Mouse (Mus musculus): ENCODE data around the gene Pnpla1. TPM values are rescaled to one million over a fixed set of nuclear protein-coding genes. Genes with fewer than 3 reads are reported as not detected.
A peak's percentile ranks its signal among the peaks of the same experiment; 100 is the strongest.

Pnpla1 gene
- polyA plus RNA-seq, 1 experiment = not detected

GRCm38 (mm10) chr17:28926866-28927635 is 68.8 kb downstream of the Pnpla1 start:
- Histone ChIP-seq H3K4me3 (ENCODE audit: insufficient read depth, low read length) (no peak overlapping the region), H3K4me1 (ENCODE audit: control insufficient read depth, insufficient read depth, low read length) (peaks cover 5% of the 10 kb centered on the region), H3K27ac (ENCODE audit: insufficient read depth, low read length) (no peak overlapping the region)
- TF ChIP-seq CTCF (IDR thresholded peaks at IDR 0.05; ENCODE audit: borderline replicate concordance, insufficient read depth, low read length) (peak; percentile 62; the same call in 1 of the 2 replicates), POLR2A (IDR thresholded peaks at IDR 0.05; ENCODE audit: low read depth, low read length) (no peak)

DNA sequence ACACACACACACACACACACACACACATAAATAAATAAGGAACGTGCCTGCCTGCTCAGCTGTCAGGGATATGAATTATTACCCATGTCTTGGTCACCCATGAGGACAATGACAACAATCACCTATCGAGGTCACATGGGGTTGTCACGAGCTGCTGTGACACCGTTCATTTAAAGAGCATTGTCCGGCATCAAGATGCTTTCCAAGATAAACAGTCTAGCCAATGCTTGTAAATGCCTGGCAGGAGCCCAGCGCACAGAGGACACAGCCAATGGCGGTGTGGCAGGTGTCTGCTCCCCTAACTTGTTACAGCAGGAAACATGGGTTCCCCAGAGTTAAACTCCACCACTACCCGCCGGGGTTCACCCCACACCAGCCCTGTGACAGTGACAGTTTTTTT is 69.8 kb downstream of the Pnpla1 start:
- TF ChIP-seq POLR2A (IDR thresholded peaks at IDR 0.05; ENCODE audit: low read depth, low read length) (no peak), CTCF (IDR thresholded peaks at IDR 0.05; ENCODE audit: borderline replicate concordance, insufficient read depth, low read length) (no peak)
- no peak overlapping the region for H3K4me3 ChIP-seq (ENCODE audit: insufficient read depth, low read length)
- H3K4me1 ChIP-seq (ENCODE audit: control insufficient read depth, insufficient read depth, low read length) = peaks cover 5% of the 10 kb centered on the region
- no peak overlapping the region for H3K27ac ChIP-seq (ENCODE audit: insufficient read depth, low read length)

GRCm38 (mm10) chr17:28929369-28929768 is 71.2 kb downstream of the Pnpla1 start:
- TF ChIP-seq POLR2A (IDR thresholded peaks at IDR 0.05; ENCODE audit: low read depth, low read length) (no peak), CTCF (IDR thresholded peaks at IDR 0.05; ENCODE audit: borderline replicate concordance, insufficient read depth, low read length) (no peak)
- peaks cover 5% of the 10 kb centered on the region for H3K4me1 ChIP-seq (ENCODE audit: control insufficient read depth, insufficient read depth, low read length)
- H3K4me3 ChIP-seq (ENCODE audit: insufficient read depth, low read length) = no peak overlapping the region
- no peak overlapping the region for H3K27ac ChIP-seq (ENCODE audit: insufficient read depth, low read length)

- H3K4me3 ChIP-seq (ENCODE audit: insufficient read depth, low read length) = no peak overlapping the region
- H3K4me1 ChIP-seq (ENCODE audit: control insufficient read depth, insufficient read depth, low read length) = peaks cover 5% of the 10 kb centered on the region; the same call in 1 of the 2 replicates
- H3K27ac ChIP-seq (ENCODE audit: insufficient read depth, low read length) = peak overlapping the region; percentile 70
- TF ChIP-seq POLR2A (IDR thresholded peaks at IDR 0.05; ENCODE audit: low read depth, low read length) (no peak; the same call in 1 of the 2 replicates), CTCF (IDR thresholded peaks at IDR 0.05; ENCODE audit: borderline replicate concordance, insufficient read depth, low read length) (peak; percentile 32; the same call in 1 of the 2 replicates)
Measured at GRCm38 (mm10) chr17:28930392-28931074, 72.3 kb downstream of the Pnpla1 start.

DNA sequence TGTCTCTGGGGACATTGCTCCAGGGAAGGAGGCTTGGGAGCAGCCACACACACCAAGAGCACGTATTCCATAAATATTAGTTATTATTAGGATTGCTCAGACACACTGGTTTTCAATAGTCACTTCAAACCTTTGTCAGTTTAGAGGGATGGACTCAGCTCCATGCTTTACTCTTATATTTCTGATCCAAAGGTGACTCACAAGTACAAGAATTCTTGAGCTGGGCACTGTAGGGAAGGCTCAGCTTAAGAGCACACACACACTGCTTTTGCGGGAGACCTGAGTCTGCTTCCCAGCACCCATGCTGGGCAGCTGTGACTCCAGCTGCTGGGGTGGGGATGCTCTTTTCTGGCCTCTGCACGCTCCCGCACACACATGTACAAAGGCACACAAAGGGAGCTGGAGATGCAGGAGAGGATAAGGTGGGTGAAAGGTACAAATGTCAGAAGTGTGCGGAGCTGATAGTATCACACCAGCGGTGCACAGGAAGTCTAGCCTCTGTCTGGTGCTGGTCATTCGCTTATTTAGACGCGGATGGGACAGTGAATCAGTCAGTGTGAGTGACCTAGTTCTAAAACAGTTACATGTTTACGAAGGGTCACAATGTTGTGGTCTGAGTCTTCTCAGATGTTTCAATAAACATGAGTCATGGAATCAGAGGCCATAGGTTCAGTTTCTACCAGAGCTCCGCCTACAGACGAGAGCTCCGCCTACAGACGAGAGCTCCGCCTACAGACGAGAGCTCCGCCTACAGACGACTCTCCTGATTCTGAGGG is 73.4 kb downstream of the Pnpla1 start:
- Histone ChIP-seq H3K27ac (ENCODE audit: insufficient read depth, low read length) (peak overlapping the region; percentile 70; the same call in 1 of the 2 replicates), H3K4me1 (ENCODE audit: control insufficient read depth, insufficient read depth, low read length) (peaks cover 5% of the 10 kb centered on the region; the same call in 1 of the 2 replicates), H3K4me3 (ENCODE audit: insufficient read depth, low read length) (no peak overlapping the region)
- TF ChIP-seq CTCF (IDR thresholded peaks at IDR 0.05; ENCODE audit: borderline replicate concordance, insufficient read depth, low read length) (no peak), POLR2A (IDR thresholded peaks at IDR 0.05; ENCODE audit: low read depth, low read length) (no peak)

- Histone ChIP-seq H3K27ac (ENCODE audit: insufficient read depth, low read length) (no peak overlapping the region), H3K4me3 (ENCODE audit: insufficient read depth, low read length) (no peak overlapping the region), H3K4me1 (ENCODE audit: control insufficient read depth, insufficient read depth, low read length) (peaks cover 5% of the 10 kb centered on the region; the same call in 1 of the 2 replicates)
- no peak for TF ChIP-seq CTCF (IDR thresholded peaks at IDR 0.05; ENCODE audit: borderline replicate concordance, insufficient read depth, low read length)
- no peak for TF ChIP-seq POLR2A (IDR thresholded peaks at IDR 0.05; ENCODE audit: low read depth, low read length)
Measured at GRCm38 (mm10) chr17:28932274-28932673, 74.1 kb downstream of the Pnpla1 start.

DNA sequence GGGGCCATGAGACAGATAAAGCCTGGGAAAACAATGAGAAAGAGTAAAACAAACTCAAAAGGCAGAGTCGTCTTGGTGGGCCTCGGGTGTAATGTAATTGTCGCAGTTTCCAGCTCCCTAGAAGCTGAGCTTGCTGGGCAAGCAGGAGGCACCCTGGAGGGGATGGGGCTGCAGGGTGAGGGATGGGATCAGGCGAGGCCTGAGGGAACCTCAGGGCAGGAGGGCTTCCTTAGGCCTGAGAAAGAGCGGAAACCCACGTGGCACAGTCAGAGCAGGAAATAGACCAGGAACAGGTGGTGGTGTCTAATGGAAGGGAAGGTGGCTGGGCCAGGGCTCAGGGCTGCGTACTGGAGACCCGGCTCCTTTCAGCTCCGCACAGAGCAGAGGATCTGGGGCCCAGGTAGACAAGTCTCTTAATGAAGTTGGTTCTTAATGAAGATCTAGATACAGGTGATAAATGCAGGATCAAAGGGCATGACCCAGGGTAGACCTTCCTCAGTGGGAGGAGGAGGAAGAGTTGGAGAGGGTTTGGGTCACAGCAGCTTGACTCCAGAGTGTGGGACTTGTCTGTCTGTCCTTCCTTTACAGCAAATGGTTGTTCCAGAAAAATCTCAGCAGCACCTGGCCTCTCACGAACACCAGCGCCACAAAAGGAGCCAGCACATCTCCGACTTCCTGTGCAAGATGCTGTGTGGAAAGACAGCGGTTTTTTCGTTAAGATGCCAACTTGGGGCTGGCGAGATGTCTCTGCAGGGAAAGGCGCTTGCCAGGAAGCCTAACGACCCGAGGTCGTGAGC is 76.1 kb downstream of the Pnpla1 start:
- Histone ChIP-seq H3K4me1 (ENCODE audit: control insufficient read depth, insufficient read depth, low read length) (peaks cover 5% of the 10 kb centered on the region; the same call in 1 of the 2 replicates), H3K4me3 (ENCODE audit: insufficient read depth, low read length) (no peak overlapping the region), H3K27ac (ENCODE audit: insufficient read depth, low read length) (no peak overlapping the region)
- TF ChIP-seq CTCF (IDR thresholded peaks at IDR 0.05; ENCODE audit: borderline replicate concordance, insufficient read depth, low read length) (no peak), POLR2A (IDR thresholded peaks at IDR 0.05; ENCODE audit: low read depth, low read length) (no peak)

- H3K4me3 ChIP-seq (ENCODE audit: insufficient read depth, low read length) = no peak overlapping the region
- no peak for TF ChIP-seq POLR2A (IDR thresholded peaks at IDR 0.05; ENCODE audit: low read depth, low read length)
- TF ChIP-seq CTCF (IDR thresholded peaks at IDR 0.05; ENCODE audit: borderline replicate concordance, insufficient read depth, low read length) = no peak
- H3K4me1 ChIP-seq (ENCODE audit: control insufficient read depth, insufficient read depth, low read length) = peaks cover 3% of the 10 kb centered on the region; the same call in 1 of the 2 replicates
- no peak overlapping the region for H3K27ac ChIP-seq (ENCODE audit: insufficient read depth, low read length)
Measured at GRCm38 (mm10) chr17:28936133-28936532, 77.9 kb downstream of the Pnpla1 start.

All from embryonic fibroblast, embryonic 13.5 days (primary cell).